Mouse (Mus musculus) neural tube, embryonic 14.5 days (tissue): ENCODE measurements around the gene Srpr. TPM values are rescaled to one million over a fixed set of nuclear protein-coding genes. Genes with fewer than 3 reads are reported as not detected.

Experiments used
- ATAC-seq: fragments of 200-750 bp; cut with Nextera tagmentation; 2 replicates; pipeline ENCODE4 v1.8.0; 2017; ENCODE audit warnings: low read depth, mild to moderate bottlenecking, moderate TSS enrichment, moderate library complexity
- H3K27ac ChIP-seq: fragments of 300-500 bp; sonication (generic); 2 replicates; pipeline ENCODE4 v1.5.1; 2014; ENCODE audit warnings: low read depth, mild to moderate bottlenecking, control low read depth, low read length, moderate library complexity, mixed read lengths
- H3K27me3 ChIP-seq: fragments of 300-500 bp; sonication (generic); 2 replicates; pipeline ENCODE4 v1.6.1; 2014; ENCODE audit warnings: low read length; ENCODE audit not compliant: control insufficient read depth, insufficient read depth
- H3K36me3 ChIP-seq: fragments of 300-500 bp; sonication (generic); 2 replicates; pipeline ENCODE4 v1.6.1; 2014; ENCODE audit warnings: low read length, mixed read lengths; ENCODE audit not compliant: control insufficient read depth, insufficient read depth
- H3K4me1 ChIP-seq: fragments of 300-500 bp; sonication (generic); 2 replicates; pipeline ENCODE4 v1.6.1; 2014; ENCODE audit warnings: low read length; ENCODE audit not compliant: control insufficient read depth, insufficient read depth
- H3K4me2 ChIP-seq: fragments of 300-500 bp; sonication (generic); 2 replicates; pipeline ENCODE4 v1.6.1; 2014; ENCODE audit warnings: mild to moderate bottlenecking, low read depth, low read length, control low read depth
- H3K4me3 ChIP-seq: fragments of 300-500 bp; sonication (generic); 2 replicates; pipeline ENCODE4 v1.5.1; 2014; ENCODE audit warnings: low read depth, low read length, control low read depth, mixed read lengths
- H3K9ac ChIP-seq: fragments of 300-500 bp; sonication (generic); replicated peaks from 2 replicates; pipeline ENCODE4 v1.6.1; 2014; ENCODE audit warnings: low read depth, mild to moderate bottlenecking, control low read depth, low read length, mixed read lengths
- H3K9me3 ChIP-seq: fragments of 300-500 bp; sonication (generic); 2 replicates; pipeline ENCODE4 v1.6.1; 2016; ENCODE audit warnings: low read length; ENCODE audit not compliant: control insufficient read depth
- WGBS: fragments of 180-500 bp; shearing (Covaris S2); extraction: QIAGEN DNeasy Blood & Tissue Kit; methylation state at CpG from one replicate; pipeline ENCODE4 v1.1.7; 2014; 5-methylcytosine and 5-hydroxymethylcytosine counted together
- polyA plus RNA-seq: library from polyadenylated mRNA; unstranded; fragments of >200 nt; fragmentation: Nextera tagmentation; extraction: Ambion mirVana; gene quantifications from 2 replicates; pipeline ENCODE4 v1.2.1, GENCODE M21; 2014

Srpr gene
- polyA plus RNA-seq, 1 experiment from 2014 or later = 64.9 TPM

GRCm38 (mm10) chr9:35164142-35164874, 35.7 kb upstream of the Srpr start:
- WGBS = 82% methylated on average over 5 of the region's 5 CpGs
- no peaks in the 10 kb centered on the region for H3K9me3 ChIP-seq
- H3K27me3 ChIP-seq = no peaks in the 10 kb centered on the region
- no peaks in the 10 kb centered on the region for H3K4me1 ChIP-seq
- no peak overlapping the region for H3K9ac ChIP-seq
- no peaks in the 10 kb centered on the region for H3K36me3 ChIP-seq
- no peak overlapping the region for H3K4me2 ChIP-seq
- H3K27ac ChIP-seq = no peak overlapping the region
- no peak for ATAC-seq
- H3K4me3 ChIP-seq = no peak overlapping the region

DNA sequence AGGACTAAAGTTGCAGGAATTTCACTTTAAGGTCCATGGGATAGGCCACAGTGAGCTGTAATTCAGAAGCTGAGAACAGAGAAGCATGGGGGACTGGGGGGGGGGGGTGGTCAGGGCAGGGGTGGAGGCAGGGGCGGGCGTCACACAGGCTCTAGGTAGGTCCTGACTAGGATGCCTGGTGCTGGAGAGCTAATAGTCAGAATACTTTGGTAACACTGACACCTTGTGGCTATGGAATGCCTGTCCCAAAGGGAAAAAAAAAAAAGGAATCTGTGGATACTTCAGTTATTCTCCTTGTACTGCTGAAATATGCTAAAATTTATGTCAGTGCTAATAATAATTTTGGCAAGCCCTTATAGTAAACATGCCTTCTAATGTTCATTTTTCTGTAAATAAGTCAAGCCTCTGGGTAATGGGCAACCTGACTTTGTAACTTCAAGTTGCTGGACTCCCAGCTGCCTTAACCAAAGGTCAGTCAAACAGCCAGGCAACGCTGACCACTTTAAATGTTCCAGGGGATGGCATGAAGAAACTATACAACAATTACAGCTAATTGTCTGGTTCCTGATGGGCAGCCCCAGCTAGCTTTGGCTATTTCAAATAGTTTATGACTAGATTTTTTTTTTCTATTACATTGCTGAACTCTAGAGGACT, 33.7 kb upstream of the Srpr start:
- H3K4me1 ChIP-seq = no peaks in the 10 kb centered on the region
- no peaks in the 10 kb centered on the region for H3K27me3 ChIP-seq
- H3K4me3 ChIP-seq = no peak overlapping the region
- H3K9me3 ChIP-seq = no peaks in the 10 kb centered on the region
- no peak overlapping the region for H3K9ac ChIP-seq
- H3K27ac ChIP-seq = no peak overlapping the region
- peak; percentile 72; the same call in 1 of the 2 replicates for ATAC-seq
- no peaks in the 10 kb centered on the region; the same call in 1 of the 2 replicates for H3K36me3 ChIP-seq
- no peak overlapping the region for H3K4me2 ChIP-seq
- 22% methylated on average over 3 of the region's 3 CpGs for WGBS

GRCm38 (mm10) chr9:35166798-35167635, 33.0 kb upstream of the Srpr start:
- Histone ChIP-seq H3K9me3 (no peaks in the 10 kb centered on the region), H3K27me3 (no peaks in the 10 kb centered on the region), H3K27ac (no peak overlapping the region), H3K4me2 (no peak overlapping the region), H3K36me3 (no peaks in the 10 kb centered on the region; the same call in 1 of the 2 replicates), H3K4me1 (no peaks in the 10 kb centered on the region), H3K4me3 (no peak overlapping the region), H3K9ac (no peak overlapping the region)
- WGBS = 17% methylated on average over 9 of the region's 9 CpGs
- ATAC-seq = peak; percentile 48; the same call in 1 of the 2 replicates

DNA sequence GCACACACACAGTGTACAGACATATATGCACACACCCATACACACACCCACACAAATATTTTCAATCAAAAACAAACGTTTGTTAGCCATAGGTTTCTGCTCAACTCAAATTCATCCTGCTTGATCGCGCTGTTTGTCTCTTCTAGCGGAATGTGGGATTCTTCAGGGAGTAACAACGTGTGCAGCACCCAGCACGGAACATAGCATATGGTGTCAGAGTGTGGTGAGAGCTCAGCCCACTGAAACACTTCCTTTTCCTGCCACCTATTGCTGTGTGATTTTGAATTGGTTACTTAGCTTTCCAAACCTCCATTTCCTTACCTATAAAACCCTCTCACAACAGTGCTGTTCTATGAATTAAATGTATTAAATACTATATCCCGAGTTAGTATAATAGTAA, 29.9 kb upstream of the Srpr start:
- Histone ChIP-seq H3K36me3 (no peaks in the 10 kb centered on the region; the same call in 1 of the 2 replicates), H3K4me2 (no peak overlapping the region), H3K9ac (no peak overlapping the region), H3K4me1 (peaks cover 10% of the 10 kb centered on the region), H3K27me3 (no peaks in the 10 kb centered on the region), H3K27ac (no peak overlapping the region), H3K9me3 (no peaks in the 10 kb centered on the region), H3K4me3 (no peak overlapping the region)
- no peak for ATAC-seq
- WGBS = 94% methylated on average over 7 of the region's 7 CpGs

DNA sequence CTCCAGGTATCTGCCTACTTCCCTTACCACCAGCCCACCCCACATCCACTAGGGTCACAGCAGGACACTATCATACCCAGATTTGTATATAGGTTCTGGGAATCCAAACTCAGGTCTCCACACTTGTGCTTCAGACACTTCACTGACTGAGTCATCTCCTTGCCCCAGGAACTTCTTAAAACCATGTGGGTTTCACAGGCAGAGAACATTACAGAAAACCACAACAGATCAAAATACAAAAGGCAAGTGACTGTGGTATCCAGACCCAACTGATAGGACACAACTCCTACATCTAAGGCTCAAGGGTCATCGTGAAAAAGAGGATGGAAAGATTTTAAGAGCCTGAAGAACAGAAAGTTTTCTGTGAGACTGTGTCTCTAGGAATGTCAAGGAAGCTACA, 26.6 kb upstream of the Srpr start:
- Histone ChIP-seq H3K27ac (no peak overlapping the region), H3K4me3 (no peak overlapping the region), H3K27me3 (no peaks in the 10 kb centered on the region), H3K9ac (no peak overlapping the region), H3K4me1 (peaks cover 10% of the 10 kb centered on the region), H3K9me3 (no peaks in the 10 kb centered on the region), H3K36me3 (no peaks in the 10 kb centered on the region; the same call in 1 of the 2 replicates), H3K4me2 (no peak overlapping the region)
- ATAC-seq = no peak
- WGBS = 92% methylated on average over 1 of the region's 1 CpGs

- Histone ChIP-seq H3K4me2 (peak within 1 kb of the TSS; percentile 72), H3K36me3 (no peaks in the 10 kb centered on the region), H3K4me1 (peaks cover 10% of the 10 kb centered on the region), H3K27ac (peak within 1 kb of the TSS; percentile 85), H3K4me3 (peak within 1 kb of the TSS; percentile 52), H3K9me3 (no peaks in the 10 kb centered on the region), H3K27me3 (no peaks in the 10 kb centered on the region), H3K9ac (peak within 1 kb of the TSS; percentile 50)
- peak; percentile 98 for ATAC-seq
- under 1% methylated on average over 38 of the region's 38 CpGs for WGBS
Observed at GRCm38 (mm10) chr9:35175251-35176123, 24.5 kb upstream of the Srpr start, which contains the start of gene Dcps. Dcps (minus strand) TSS chr9:35176061.

- no peaks in the 10 kb centered on the region for H3K36me3 ChIP-seq
- no peaks in the 10 kb centered on the region for H3K27me3 ChIP-seq
- H3K4me1 ChIP-seq = peaks cover 10% of the 10 kb centered on the region
- peak; percentile 29 for ATAC-seq
- H3K9ac ChIP-seq = no peak overlapping the region
- peak overlapping the region; percentile 50 for H3K4me2 ChIP-seq
- 53% methylated on average over 14 of the region's 14 CpGs for WGBS
- H3K4me3 ChIP-seq = peak overlapping the region; percentile 52
- H3K27ac ChIP-seq = no peak overlapping the region
- H3K9me3 ChIP-seq = no peaks in the 10 kb centered on the region
Observed at GRCm38 (mm10) chr9:35176124-35176659, 23.8 kb upstream of the Srpr start.

DNA sequence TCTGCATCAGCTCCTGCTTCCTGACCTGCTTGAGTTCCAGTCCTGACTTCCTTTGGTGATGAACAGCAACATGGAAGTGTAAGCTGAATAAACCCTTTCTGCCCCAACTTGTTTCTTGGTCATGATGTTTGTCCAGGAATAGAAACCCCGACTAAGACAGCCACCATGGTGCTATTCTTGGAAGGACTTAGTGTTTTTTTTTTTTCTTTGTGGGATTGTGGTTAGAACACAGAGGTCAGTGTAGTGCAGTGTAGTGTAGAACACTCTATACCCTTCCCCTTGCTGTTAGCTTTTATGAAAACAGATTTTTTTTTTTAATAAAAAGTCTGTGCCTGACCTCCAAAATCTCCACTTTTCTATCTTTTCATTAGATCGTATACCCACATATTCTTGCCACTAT, 17.1 kb upstream of the Srpr start:
- no peak overlapping the region for H3K4me3 ChIP-seq
- H3K4me2 ChIP-seq = no peak overlapping the region
- H3K9ac ChIP-seq = no peak overlapping the region
- H3K36me3 ChIP-seq = no peaks in the 10 kb centered on the region
- no peaks in the 10 kb centered on the region for H3K4me1 ChIP-seq
- no peaks in the 10 kb centered on the region for H3K27me3 ChIP-seq
- 92% methylated on average over 2 of the region's 2 CpGs for WGBS
- no peak overlapping the region for H3K27ac ChIP-seq
- H3K9me3 ChIP-seq = no peaks in the 10 kb centered on the region
- ATAC-seq = no peak
